Mouse (Mus musculus): ENCODE measurements around the gene Megf11.
A peak's percentile ranks its signal among the peaks of the same experiment; 100 is the strongest.

The Megf11 gene

GRCm38 (mm10) chr9:64604217-64604711 lies 218.8 kb downstream of the Megf11 start:
- DNase-seq (ENCODE audit: low spot score in 2 of 2) = no peak

GRCm38 (mm10) chr9:64605077-64605714 lies 219.8 kb downstream of the Megf11 start:
- DNase-seq (ENCODE audit: low spot score in 2 of 2) = no peak

- no peak for DNase-seq (ENCODE audit: low spot score in 2 of 2)
Observed at GRCm38 (mm10) chr9:64605735-64606349, 220.4 kb downstream of the Megf11 start.

GRCm38 (mm10) chr9:64607049-64607448 lies 221.6 kb downstream of the Megf11 start:
- no peak for DNase-seq (ENCODE audit: low spot score in 2 of 2)

- DNase-seq (ENCODE audit: low spot score in 2 of 2) = no peak
Observed at GRCm38 (mm10) chr9:64609546-64609945, 224.1 kb downstream of the Megf11 start.

- DNase-seq (ENCODE audit: low spot score in 2 of 2) = no peak
Observed at GRCm38 (mm10) chr9:64612121-64612983, 226.9 kb downstream of the Megf11 start.

- DNase-seq (ENCODE audit: low spot score in 2 of 2) = no peak
Observed at GRCm38 (mm10) chr9:64612984-64613649, 227.7 kb downstream of the Megf11 start.

- no peak for DNase-seq (ENCODE audit: low spot score in 2 of 2)
Observed at GRCm38 (mm10) chr9:64617413-64617812, 232.0 kb downstream of the Megf11 start.

- DNase-seq (ENCODE audit: low spot score in 2 of 2) = no peak
Observed at GRCm38 (mm10) chr9:64618433-64618832, 233.0 kb downstream of the Megf11 start.

GRCm38 (mm10) chr9:64619440-64619839 lies 234.0 kb downstream of the Megf11 start:
- no peak for DNase-seq (ENCODE audit: low spot score in 2 of 2)

GRCm38 (mm10) chr9:64620596-64620995 lies 235.2 kb downstream of the Megf11 start:
- DNase-seq (ENCODE audit: low spot score in 2 of 2) = no peak

- no peak for DNase-seq (ENCODE audit: low spot score in 2 of 2)
Observed at GRCm38 (mm10) chr9:64621499-64622296, 236.3 kb downstream of the Megf11 start.

- DNase-seq (ENCODE audit: low spot score in 2 of 2) = no peak
Observed at GRCm38 (mm10) chr9:64623361-64623760, 237.9 kb downstream of the Megf11 start.

GRCm38 (mm10) chr9:64624536-64624935 lies 239.1 kb downstream of the Megf11 start:
- DNase-seq (ENCODE audit: low spot score in 2 of 2) = no peak

- DNase-seq (ENCODE audit: low spot score in 2 of 2) = no peak
Observed at GRCm38 (mm10) chr9:64629802-64630201, 244.4 kb downstream of the Megf11 start.

GRCm38 (mm10) chr9:64633169-64633568 lies 247.7 kb downstream of the Megf11 start:
- DNase-seq (ENCODE audit: low spot score in 2 of 2) = no peak

GRCm38 (mm10) chr9:64636111-64636510 lies 250.7 kb downstream of the Megf11 start:
- no peak for DNase-seq (ENCODE audit: low spot score in 2 of 2)

GRCm38 (mm10) chr9:64636961-64637360 lies 251.5 kb downstream of the Megf11 start:
- DNase-seq (ENCODE audit: low spot score in 2 of 2) = no peak

- DNase-seq (ENCODE audit: low spot score in 2 of 2) = peak in 1 of 2 experiments; percentile 6
Observed at GRCm38 (mm10) chr9:64638250-64638649, 252.8 kb downstream of the Megf11 start.

GRCm38 (mm10) chr9:64639664-64640063 lies 254.2 kb downstream of the Megf11 start:
- peak in 1 of 2 experiments; percentile 9 for DNase-seq (ENCODE audit: low spot score in 2 of 2)

GRCm38 (mm10) chr9:64644129-64644528 lies 258.7 kb downstream of the Megf11 start:
- DNase-seq (ENCODE audit: low spot score in 2 of 2) = no peak

All from spleen, postnatal 36 days (tissue).